Mouse (Mus musculus): ENCODE measurements around the gene Gm11037.

Gene Gm11037

GRCm38 (mm10) chr2:131129836-131130235 lies 3.5 kb upstream of the Gm11037 start:
- no peak for DNase-seq

DNA sequence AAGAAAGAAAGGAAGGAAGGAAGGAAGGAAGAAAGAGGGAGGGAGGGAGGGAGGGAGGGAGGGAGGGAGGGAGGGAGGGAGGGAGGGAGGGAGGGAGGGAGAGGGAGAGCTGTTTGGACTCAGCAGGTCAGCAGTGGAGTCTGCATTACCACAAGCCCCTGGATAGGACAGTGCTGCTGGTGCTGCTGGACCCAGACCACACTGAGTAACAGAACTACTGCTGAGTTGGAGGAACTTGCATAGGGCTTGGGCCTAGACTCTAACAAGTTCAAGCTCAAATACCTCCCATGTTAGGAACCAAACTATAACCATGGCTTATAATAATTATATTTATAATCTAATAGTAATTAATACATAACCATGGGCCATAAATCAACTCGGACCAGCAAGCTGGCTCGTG lies 2.4 kb upstream of the Gm11037 start:
- no peak for DNase-seq

DNA sequence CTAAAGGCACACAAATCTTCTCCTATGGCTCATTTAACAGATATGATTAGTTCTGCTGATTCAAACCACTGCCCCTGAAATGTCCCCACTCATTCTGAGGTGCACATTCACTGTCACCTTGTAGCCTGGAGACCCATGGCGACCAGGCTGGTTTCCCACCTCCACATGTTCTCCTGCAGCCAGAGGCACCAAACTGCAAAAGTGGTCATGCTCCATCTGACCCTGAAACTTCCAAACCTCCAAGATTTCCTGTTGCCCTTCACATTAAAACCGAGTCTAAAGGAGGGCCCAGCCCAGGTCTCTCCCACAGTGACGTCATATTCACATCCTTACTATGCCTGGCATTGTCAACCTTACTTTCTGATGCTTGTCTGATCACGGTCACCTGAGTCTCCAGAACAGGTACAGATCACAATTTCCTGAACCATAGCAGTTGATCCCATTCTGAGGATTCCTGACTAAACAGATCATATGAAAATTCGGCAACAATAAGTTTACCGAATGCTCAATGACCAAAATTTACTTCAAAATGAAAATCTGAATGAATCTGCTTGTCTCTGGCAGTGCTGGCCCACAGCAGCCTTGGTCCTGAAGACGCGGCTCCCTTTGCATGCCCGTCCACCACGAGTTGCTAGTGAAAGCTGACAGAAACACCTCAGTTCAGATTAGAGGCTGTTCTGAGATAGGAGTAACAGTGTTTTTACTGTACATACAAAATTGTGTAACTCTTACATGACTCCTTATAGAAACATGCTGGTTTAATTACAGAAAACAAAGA lies 997 bp upstream of the Gm11037 start:
- no peak for DNase-seq

DNA sequence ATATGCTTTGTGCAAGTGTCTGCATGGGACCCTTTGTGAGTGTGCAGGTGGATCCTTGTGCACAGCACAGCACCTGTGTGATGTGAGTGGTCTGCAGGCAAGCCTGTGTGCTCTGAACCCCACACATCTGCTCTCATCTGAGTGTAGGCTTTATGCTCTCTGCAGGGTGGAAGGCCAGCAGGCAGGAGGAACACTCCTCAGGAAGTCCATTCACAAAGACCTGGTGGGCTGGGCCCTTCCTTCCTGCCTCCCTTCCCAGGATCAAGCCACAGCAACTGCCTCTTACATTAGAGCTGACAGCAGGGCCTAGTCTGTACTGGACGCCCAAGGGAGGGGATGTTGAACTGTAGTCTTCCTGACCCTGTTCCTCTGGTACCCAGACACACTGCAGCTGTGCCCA lies 1.1 kb downstream of the Gm11037 start:
- peak; percentile 2 for DNase-seq

DNA sequence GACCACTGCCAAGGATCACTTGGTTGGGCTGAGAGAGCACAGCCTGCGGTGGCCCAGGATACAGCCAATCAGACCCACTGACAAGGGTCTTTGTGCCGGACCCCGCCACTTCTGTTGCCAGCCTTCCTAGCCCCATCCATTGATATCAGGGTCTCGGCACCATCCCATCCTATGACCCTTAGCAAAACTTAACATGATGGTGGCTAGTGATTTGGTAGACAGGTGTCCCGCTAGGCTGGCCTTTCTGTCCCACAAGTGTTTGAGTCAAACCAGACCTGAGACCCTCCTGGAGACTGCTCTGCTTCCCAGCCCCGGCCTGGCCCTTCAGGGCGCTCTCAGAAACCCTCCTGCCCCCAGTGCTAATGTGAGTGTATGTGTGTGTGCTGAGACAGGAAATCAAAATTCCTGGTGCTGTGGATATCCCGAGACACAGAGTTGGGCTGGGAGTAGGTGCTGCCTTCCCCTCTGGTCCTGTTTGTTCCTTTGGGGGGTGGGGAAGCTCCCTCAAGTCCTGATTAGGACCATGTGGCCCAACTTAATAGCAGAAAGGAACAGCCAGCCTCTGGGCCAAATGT lies 1.6 kb downstream of the Gm11037 start:
- peak; percentile 1 for DNase-seq

DNA sequence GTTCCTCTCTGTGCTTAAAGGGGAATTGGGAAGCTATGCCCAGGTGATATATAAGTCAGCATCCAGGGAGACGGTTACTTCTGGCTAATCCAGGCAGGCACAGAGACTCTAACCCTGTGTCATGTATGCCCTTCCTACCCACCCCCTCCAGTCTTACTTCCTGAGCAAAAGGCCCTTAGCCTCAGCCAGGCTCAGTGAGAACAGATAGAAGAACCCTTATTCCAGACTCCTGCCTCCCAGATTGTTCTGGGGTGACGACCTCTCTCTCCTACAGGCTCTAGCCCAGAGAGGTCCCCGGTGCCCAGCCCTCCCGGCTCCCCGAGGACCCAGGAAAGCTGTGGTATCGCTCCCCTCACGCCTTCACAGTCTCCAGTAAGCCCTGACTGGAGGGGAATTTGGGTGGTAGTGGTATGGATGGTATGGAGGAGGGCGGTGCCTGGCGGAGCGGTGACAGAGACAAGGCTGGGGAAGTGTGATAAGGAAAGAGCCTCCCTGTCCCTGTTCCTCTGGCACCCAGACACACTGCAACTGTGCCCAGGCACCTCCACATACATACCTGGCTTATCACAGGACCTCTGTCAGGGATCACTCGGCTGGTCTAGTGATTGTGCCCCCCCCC lies 2.3 kb downstream of the Gm11037 start:
- DNase-seq = peak; percentile 1

DNA sequence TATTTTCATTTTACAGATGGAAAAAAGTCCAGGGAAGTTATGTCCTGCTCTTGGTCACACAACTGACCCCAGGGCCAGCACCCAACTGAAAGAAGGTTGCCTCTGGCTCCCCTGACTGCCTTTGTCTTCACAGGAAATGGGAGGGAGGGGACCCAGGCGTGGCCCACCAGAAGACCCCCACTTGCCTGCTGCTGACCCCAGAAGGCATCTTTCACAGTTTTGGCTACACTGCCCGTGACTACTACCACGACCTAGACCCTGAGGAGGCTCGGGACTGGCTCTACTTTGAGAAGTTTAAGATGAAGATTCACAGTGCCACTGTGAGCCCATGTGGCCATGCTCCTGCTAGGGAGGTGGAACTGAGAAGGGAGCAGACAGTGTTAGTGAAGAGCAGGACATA lies 5.0 kb downstream of the Gm11037 start:
- peak; percentile 0 for DNase-seq

- DNase-seq = peak; percentile 1
Measured at GRCm38 (mm10) chr2:131138760-131139159, 5.5 kb downstream of the Gm11037 start.

DNA sequence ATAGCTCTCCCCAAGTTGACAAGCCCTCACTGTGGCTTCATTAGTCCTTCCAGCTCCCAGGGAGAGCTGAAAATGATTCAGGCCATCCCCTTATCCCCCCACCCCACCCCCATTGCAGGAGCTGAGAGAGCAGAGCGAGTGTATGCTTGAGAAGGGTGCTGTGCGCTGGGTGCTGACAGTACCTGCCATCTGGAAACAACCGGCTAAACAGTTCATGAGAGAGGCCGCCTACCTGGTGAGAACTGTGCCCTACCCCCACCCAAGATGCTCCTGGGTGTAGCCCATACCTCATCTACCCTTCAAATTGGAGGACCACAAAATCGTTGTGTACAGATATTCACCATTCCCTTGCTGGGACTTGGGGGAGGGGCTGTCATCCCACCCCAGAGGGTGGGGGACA lies 6.0 kb downstream of the Gm11037 start:
- DNase-seq = no peak

- no peak for DNase-seq
Measured at GRCm38 (mm10) chr2:131139886-131140532, 6.7 kb downstream of the Gm11037 start.

- DNase-seq = no peak
Measured at GRCm38 (mm10) chr2:131140533-131140905, 7.2 kb downstream of the Gm11037 start.

DNA sequence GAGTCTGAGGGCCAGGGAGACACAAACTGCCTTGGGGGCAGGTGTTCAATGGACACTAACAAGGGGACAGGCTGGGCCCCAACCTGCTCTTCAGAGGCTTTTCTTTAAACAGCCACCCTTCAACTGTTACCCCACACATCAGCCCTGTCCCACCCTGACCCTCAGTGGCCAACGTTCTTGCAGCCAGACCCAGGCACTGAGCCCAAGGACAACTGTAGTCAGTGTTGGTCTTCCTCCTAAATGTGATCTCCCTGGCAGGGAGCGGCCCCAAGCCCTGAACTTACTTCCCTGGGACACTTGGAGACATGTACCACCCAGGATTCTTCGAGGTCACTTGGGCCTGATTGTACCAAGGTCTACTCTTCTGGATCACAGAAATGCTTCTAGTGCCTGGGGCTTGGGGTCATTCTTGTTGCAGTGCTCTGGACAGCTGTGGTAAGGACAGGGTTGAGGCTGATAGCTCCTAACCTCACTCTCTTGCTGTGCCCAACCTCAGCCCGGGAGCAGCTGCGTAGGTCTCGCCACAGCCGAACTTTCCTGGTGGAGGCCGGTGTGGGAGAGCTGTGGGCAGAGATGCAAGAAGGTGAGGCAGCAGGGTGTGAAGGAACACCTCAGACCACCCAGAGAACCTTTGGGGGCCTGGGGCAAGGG lies 8.2 kb downstream of the Gm11037 start:
- DNase-seq = no peak

DNA sequence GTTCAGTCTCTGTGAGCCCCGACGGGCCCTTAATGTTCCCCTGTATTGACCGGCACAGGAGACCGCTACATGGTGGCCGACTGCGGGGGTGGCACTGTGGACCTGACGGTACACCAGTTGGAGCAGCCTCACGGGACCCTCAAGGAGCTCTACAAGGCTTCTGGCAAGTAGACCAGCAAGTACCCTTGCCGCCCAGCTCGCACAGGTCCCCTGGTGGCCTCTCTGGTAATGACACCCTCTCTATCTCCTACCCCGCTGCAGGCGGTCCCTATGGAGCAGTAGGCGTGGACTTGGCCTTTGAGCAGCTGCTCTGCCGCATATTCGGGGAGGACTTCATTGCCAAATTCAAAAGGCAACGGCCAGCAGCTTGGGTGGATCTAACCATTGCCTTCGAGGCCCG lies 9.3 kb downstream of the Gm11037 start:
- peak; percentile 20 for DNase-seq

- no peak for DNase-seq
Measured at GRCm38 (mm10) chr2:131143007-131143780, 9.9 kb downstream of the Gm11037 start.

DNA sequence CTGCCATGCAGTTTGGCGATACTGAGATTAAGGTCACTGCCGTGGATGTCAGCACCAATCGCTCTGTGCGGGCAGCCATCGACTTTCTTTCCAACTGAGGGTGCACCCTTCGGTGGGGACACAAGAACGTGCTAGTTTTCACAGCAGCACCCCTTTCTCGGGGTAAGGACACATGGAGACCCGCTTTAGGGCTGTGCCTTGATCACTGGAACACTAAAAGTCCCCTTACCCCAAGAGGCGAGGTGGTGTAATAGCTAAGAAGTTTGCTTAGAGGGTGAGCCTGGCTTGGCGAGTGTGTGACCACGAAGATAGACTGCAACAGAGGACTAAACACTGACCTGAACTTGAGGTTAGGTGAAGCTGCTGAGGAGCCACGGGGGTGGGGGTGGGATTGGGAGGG lies 11.8 kb downstream of the Gm11037 start:
- no peak for DNase-seq

- DNase-seq = no peak
Measured at GRCm38 (mm10) chr2:131145536-131145935, 12.2 kb downstream of the Gm11037 start.

DNA sequence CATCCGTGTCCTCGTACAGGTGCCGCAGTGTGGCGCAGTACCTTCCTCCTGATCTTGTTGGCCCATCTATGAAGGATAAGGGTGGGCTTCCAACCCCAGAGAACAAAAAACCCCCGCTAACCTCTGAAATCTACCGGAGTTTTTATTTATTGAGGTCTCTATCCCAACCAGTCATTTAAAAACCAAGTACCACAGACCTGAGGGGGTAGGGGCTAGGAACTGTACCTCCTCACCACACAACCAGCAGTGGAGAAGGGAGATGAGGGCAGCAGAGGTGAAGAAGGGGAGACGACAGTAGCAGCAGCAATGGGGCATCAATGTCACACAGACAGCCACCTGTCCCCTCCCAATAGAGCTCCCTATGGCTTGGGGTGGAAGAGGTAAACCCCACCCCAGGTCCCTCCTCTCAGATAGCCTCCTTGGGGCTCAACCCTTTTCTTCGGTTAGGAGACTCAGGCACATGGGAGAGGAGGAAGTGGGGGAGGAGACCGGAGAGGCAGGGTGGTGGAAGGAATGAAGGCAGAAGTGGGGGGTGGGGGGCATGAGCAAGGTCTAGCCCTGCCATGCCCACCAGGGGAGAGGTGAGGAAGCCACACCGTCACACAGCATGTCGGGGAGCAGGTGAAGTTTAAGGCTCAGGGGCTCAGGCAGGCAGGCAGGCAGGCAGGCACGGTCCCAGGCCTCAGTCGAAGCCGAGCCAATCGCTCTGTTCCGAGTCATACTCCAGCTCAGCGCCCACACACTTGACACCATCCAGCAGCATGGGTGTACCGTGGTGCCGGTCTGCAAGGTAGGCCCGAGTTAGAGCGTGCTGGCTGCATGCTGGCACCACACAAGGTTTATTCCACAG lies 13.1 kb downstream of the Gm11037 start:
- DNase-seq = no peak

DNA sequence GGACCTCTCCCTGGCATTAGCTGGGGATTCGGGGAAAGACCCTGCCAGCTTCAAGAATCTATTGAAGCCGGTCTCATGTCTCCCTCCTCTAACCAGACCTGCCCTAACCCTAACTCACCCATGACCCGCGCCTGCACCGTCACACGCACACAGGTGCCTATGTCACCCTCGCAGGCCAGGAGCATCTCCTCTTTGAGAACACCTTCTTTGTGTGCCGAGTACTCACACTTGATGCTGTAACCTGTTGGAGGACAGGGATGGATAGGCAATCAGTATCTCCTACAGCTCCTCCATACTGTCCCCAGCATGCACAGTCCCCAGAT lies 13.7 kb downstream of the Gm11037 start:
- no peak for DNase-seq

GRCm38 (mm10) chr2:131148353-131149253 lies 15.3 kb downstream of the Gm11037 start:
- DNase-seq = no peak

DNA sequence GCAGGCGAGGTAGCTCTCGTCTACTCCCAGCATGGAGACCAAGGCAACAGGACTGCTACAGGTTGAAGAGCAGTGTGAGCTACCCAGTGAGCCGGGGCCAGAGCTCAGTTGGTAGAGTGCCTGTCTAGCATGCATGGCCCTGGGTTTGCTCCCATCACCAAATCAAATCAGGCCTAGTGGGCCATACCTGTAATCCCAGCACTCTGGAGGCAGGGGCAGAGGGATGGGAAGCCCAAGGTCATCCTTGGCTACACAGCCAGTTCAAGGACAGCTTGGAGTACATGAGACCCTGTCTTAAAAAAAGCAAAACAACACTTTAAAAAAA lies 15.9 kb downstream of the Gm11037 start:
- DNase-seq = no peak

Measured in right cerebral cortex, postnatal 25 days (tissue).